Mouse (Mus musculus): ENCODE data around the gene Ganab.

Gene Ganab

GRCm38 (mm10) chr19:8929224-8930088 lies 31.6 kb downstream of the Ganab start, which contains the start of the genes Rom1 and Eml3:
Gene Rom1, minus strand, starts transcription at chr19:8929356.
Gene Eml3, plus strand, starts transcription at chr19:8929552.
- peak; percentile 70 to 81 for DNase-seq (ENCODE audit: low read depth in 1 of 2, low spot score in 2 of 2)

GRCm38 (mm10) chr19:8930117-8930516 lies 32.2 kb downstream of the Ganab start:
- no peak for DNase-seq (ENCODE audit: low read depth in 1 of 2, low spot score in 2 of 2)

- DNase-seq (ENCODE audit: low read depth in 1 of 2, low spot score in 2 of 2): no peak
Observed at GRCm38 (mm10) chr19:8930771-8931170, 32.9 kb downstream of the Ganab start.

- DNase-seq (ENCODE audit: low read depth in 1 of 2, low spot score in 2 of 2): no peak
Observed at GRCm38 (mm10) chr19:8936736-8937135, 38.9 kb downstream of the Ganab start.

- DNase-seq (ENCODE audit: low read depth in 1 of 2, low spot score in 2 of 2): no peak
Observed at GRCm38 (mm10) chr19:8940526-8941133, 42.8 kb downstream of the Ganab start.

GRCm38 (mm10) chr19:8941136-8941514 lies 43.3 kb downstream of the Ganab start:
- DNase-seq (ENCODE audit: low read depth in 1 of 2, low spot score in 2 of 2): no peak

GRCm38 (mm10) chr19:8941515-8942217 lies 43.8 kb downstream of the Ganab start, which contains the start of gene Mta2:
Gene Mta2, plus strand, starts transcription at chr19:8941875.
- DNase-seq (ENCODE audit: low read depth in 1 of 2, low spot score in 2 of 2): peak; percentile 84 to 86

- no peak for DNase-seq (ENCODE audit: low read depth in 1 of 2, low spot score in 2 of 2)
Observed at GRCm38 (mm10) chr19:8942276-8942964, 44.5 kb downstream of the Ganab start.

GRCm38 (mm10) chr19:8943047-8943446 lies 45.2 kb downstream of the Ganab start:
- no peak for DNase-seq (ENCODE audit: low read depth in 1 of 2, low spot score in 2 of 2)

- no peak for DNase-seq (ENCODE audit: low read depth in 1 of 2, low spot score in 2 of 2)
Observed at GRCm38 (mm10) chr19:8944062-8944461, 46.2 kb downstream of the Ganab start.

- DNase-seq (ENCODE audit: low read depth in 1 of 2, low spot score in 2 of 2): no peak
Observed at GRCm38 (mm10) chr19:8944750-8945149, 46.9 kb downstream of the Ganab start.

GRCm38 (mm10) chr19:8945251-8945650 lies 47.4 kb downstream of the Ganab start:
- DNase-seq (ENCODE audit: low read depth in 1 of 2, low spot score in 2 of 2): no peak

- DNase-seq (ENCODE audit: low read depth in 1 of 2, low spot score in 2 of 2): no peak
Observed at GRCm38 (mm10) chr19:8946929-8947328, 49.1 kb downstream of the Ganab start.

GRCm38 (mm10) chr19:8950190-8950589 lies 52.3 kb downstream of the Ganab start:
- no peak for DNase-seq (ENCODE audit: low read depth in 1 of 2, low spot score in 2 of 2)

GRCm38 (mm10) chr19:8952241-8952640 lies 54.4 kb downstream of the Ganab start:
- no peak for DNase-seq (ENCODE audit: low read depth in 1 of 2, low spot score in 2 of 2)

- DNase-seq (ENCODE audit: low read depth in 1 of 2, low spot score in 2 of 2): peak; percentile 73 to 88
Observed at GRCm38 (mm10) chr19:8953135-8954039, 55.5 kb downstream of the Ganab start, which contains the start of gene Tut1. Gene Tut1, plus strand, starts transcription at chr19:8953847.

GRCm38 (mm10) chr19:8954171-8954570 lies 56.3 kb downstream of the Ganab start:
- DNase-seq (ENCODE audit: low read depth in 1 of 2, low spot score in 2 of 2): no peak

GRCm38 (mm10) chr19:8962256-8962655 lies 64.4 kb downstream of the Ganab start:
- no peak for DNase-seq (ENCODE audit: low read depth in 1 of 2, low spot score in 2 of 2)

- DNase-seq (ENCODE audit: low read depth in 1 of 2, low spot score in 2 of 2): no peak
Observed at GRCm38 (mm10) chr19:8965075-8965474, 67.2 kb downstream of the Ganab start.

- no peak for DNase-seq (ENCODE audit: low read depth in 1 of 2, low spot score in 2 of 2)
Observed at GRCm38 (mm10) chr19:8965771-8966170, 67.9 kb downstream of the Ganab start.
